Mouse (Mus musculus): ENCODE results near the gene Tbcb. TPM values are rescaled to one million over a fixed set of nuclear protein-coding genes. Genes with fewer than 3 reads are reported as not detected.
"Not testable (repeated sequence)": the region's sequence is repeated elsewhere in the genome, so short reads cannot be mapped to it uniquely, and the experiment has no call there.

Gene Tbcb
- polyA plus RNA-seq, 1 experiment = 83.3 TPM

GRCm38 (mm10) chr7:30184641-30185348 lies 47.3 kb downstream of the Tbcb start:
- TF ChIP-seq POLR2A (IDR thresholded peaks at IDR 0.05; ENCODE audit: borderline replicate concordance, low read depth, low read length) (no peak), CTCF (IDR thresholded peaks at IDR 0.05; ENCODE audit: low read depth, low read length) (no peak)
- Histone ChIP-seq H3K4me1 (ENCODE audit: control insufficient read depth, insufficient read depth, low read length) (no peaks in the 10 kb centered on the region), H3K27ac (ENCODE audit: insufficient read depth, low read depth, low read length) (no peak overlapping the region), H3K4me3 (ENCODE audit: insufficient read depth, low read length) (no peak overlapping the region)

- TF ChIP-seq CTCF (IDR thresholded peaks at IDR 0.05; ENCODE audit: low read depth, low read length) (no peak), POLR2A (IDR thresholded peaks at IDR 0.05; ENCODE audit: borderline replicate concordance, low read depth, low read length) (no peak)
- H3K27ac ChIP-seq (ENCODE audit: insufficient read depth, low read depth, low read length) = no peak within 1 kb of the TSS; the same call in 1 of the 2 replicates
- no peaks in the 10 kb centered on the region for H3K4me1 ChIP-seq (ENCODE audit: control insufficient read depth, insufficient read depth, low read length)
- H3K4me3 ChIP-seq (ENCODE audit: insufficient read depth, low read length) = peak within 1 kb of the TSS; percentile 55
Observed at GRCm38 (mm10) chr7:30183879-30184289, 48.2 kb downstream of the Tbcb start, which contains the start of gene Cox7a1. Gene Cox7a1 (plus strand): TSS chr7:30184144.

- H3K4me3 ChIP-seq (ENCODE audit: insufficient read depth, low read length); H3K4me1 ChIP-seq (ENCODE audit: control insufficient read depth, insufficient read depth, low read length); H3K27ac ChIP-seq (ENCODE audit: insufficient read depth, low read depth, low read length): not testable (repeated sequence)
Observed at GRCm38 (mm10) chr7:30183189-30183588, 48.9 kb downstream of the Tbcb start.

- not testable (repeated sequence) for H3K27ac ChIP-seq (ENCODE audit: insufficient read depth, low read depth, low read length); H3K4me3 ChIP-seq (ENCODE audit: insufficient read depth, low read length); H3K4me1 ChIP-seq (ENCODE audit: control insufficient read depth, insufficient read depth, low read length)
Observed at GRCm38 (mm10) chr7:30181929-30182328, 50.1 kb downstream of the Tbcb start.

GRCm38 (mm10) chr7:30181308-30181707 lies 50.8 kb downstream of the Tbcb start:
- H3K4me3 ChIP-seq (ENCODE audit: insufficient read depth, low read length) = no peak overlapping the region
- TF ChIP-seq CTCF (IDR thresholded peaks at IDR 0.05; ENCODE audit: low read depth, low read length) (peak; percentile 58; the same call in 1 of the 2 replicates), POLR2A (IDR thresholded peaks at IDR 0.05; ENCODE audit: borderline replicate concordance, low read depth, low read length) (no peak)

GRCm38 (mm10) chr7:30178256-30178655 lies 53.8 kb downstream of the Tbcb start:
- TF ChIP-seq POLR2A (IDR thresholded peaks at IDR 0.05; ENCODE audit: borderline replicate concordance, low read depth, low read length) (no peak), CTCF (IDR thresholded peaks at IDR 0.05; ENCODE audit: low read depth, low read length) (no peak)
- Histone ChIP-seq H3K4me1 (ENCODE audit: control insufficient read depth, insufficient read depth, low read length) (no peaks in the 10 kb centered on the region), H3K27ac (ENCODE audit: insufficient read depth, low read depth, low read length) (no peak overlapping the region)

More at GRCm38 (mm10) chr7:30181308-30181707, 50.8 kb downstream of the Tbcb start:
- Histone ChIP-seq H3K27ac (ENCODE audit: insufficient read depth, low read depth, low read length) (no peak overlapping the region), H3K4me1 (ENCODE audit: control insufficient read depth, insufficient read depth, low read length) (no peaks in the 10 kb centered on the region)

GRCm38 (mm10) chr7:30176474-30176873 lies 55.6 kb downstream of the Tbcb start:
- H3K4me1 ChIP-seq (ENCODE audit: control insufficient read depth, insufficient read depth, low read length) = no peaks in the 10 kb centered on the region
- TF ChIP-seq POLR2A (IDR thresholded peaks at IDR 0.05; ENCODE audit: borderline replicate concordance, low read depth, low read length) (no peak), CTCF (IDR thresholded peaks at IDR 0.05; ENCODE audit: low read depth, low read length) (no peak)
- no peak overlapping the region for H3K4me3 ChIP-seq (ENCODE audit: insufficient read depth, low read length)
- H3K27ac ChIP-seq (ENCODE audit: insufficient read depth, low read depth, low read length) = no peak overlapping the region

More at GRCm38 (mm10) chr7:30178256-30178655, 53.8 kb downstream of the Tbcb start:
- H3K4me3 ChIP-seq (ENCODE audit: insufficient read depth, low read length) = no peak overlapping the region

Other genes starting within 250 kb of the Tbcb start
- gene Zfp568, start 248.3 kb downstream of the Tbcb start, polyA plus RNA-seq (2012; ENCODE audit: insufficient read depth, insufficient read length, missing spikeins) = 3.6 and 4.0 TPM in 2 replicates
- gene Zfp14, start 180.9 kb downstream of the Tbcb start, polyA plus RNA-seq (2012; ENCODE audit: insufficient read depth, insufficient read length, missing spikeins) = 4.1 and 5.0 TPM in 2 replicates
- 3.9 and 4.6 TPM in 2 replicates for gene Zfp82, start 159.4 kb downstream of the Tbcb start, polyA plus RNA-seq (2012; ENCODE audit: insufficient read depth, insufficient read length, missing spikeins)
- not detected in 2 replicates for gene Gm26920, start 141.9 kb downstream of the Tbcb start, polyA plus RNA-seq (2012; ENCODE audit: insufficient read depth, insufficient read length, missing spikeins)
- 1.6 and 2.8 TPM in 2 replicates for gene Zfp566, start 141.7 kb downstream of the Tbcb start, polyA plus RNA-seq (2012; ENCODE audit: insufficient read depth, insufficient read length, missing spikeins)
- 40.2 and 49.9 TPM in 2 replicates for gene Zfp260, start 137.5 kb downstream of the Tbcb start, polyA plus RNA-seq (2012; ENCODE audit: insufficient read depth, insufficient read length, missing spikeins)
- 7.7 and 8.9 TPM in 2 replicates for gene Zfp382, start 110.3 kb downstream of the Tbcb start, polyA plus RNA-seq (2012; ENCODE audit: insufficient read depth, insufficient read length, missing spikeins)
- 19.9 and 22.9 TPM in 2 replicates for gene Zfp146, start 62.5 kb downstream of the Tbcb start, polyA plus RNA-seq (2012; ENCODE audit: insufficient read depth, insufficient read length, missing spikeins)
- gene Cox7a1, start 48.1 kb downstream of the Tbcb start, polyA plus RNA-seq (2012; ENCODE audit: insufficient read depth, insufficient read length, missing spikeins) = 8.0 and 14.3 TPM in 2 replicates
- 501 and 572 TPM in 2 replicates for gene Capns1, start 33.5 kb downstream of the Tbcb start, polyA plus RNA-seq (2012; ENCODE audit: insufficient read depth, insufficient read length, missing spikeins)
- gene Polr2i, start 324 bp downstream of the Tbcb start, polyA plus RNA-seq (2012; ENCODE audit: insufficient read depth, insufficient read length, missing spikeins) = 47.6 and 50.3 TPM in 2 replicates
- gene Ovol3, start 3.5 kb upstream of the Tbcb start, polyA plus RNA-seq (2012; ENCODE audit: insufficient read depth, insufficient read length, missing spikeins) = not detected in 2 replicates
- 0.55 and 1.0 TPM in 2 replicates for gene Thap8, start 47.8 kb upstream of the Tbcb start, polyA plus RNA-seq (2012; ENCODE audit: insufficient read depth, insufficient read length, missing spikeins)
- gene Wdr62, start 48.1 kb upstream of the Tbcb start, polyA plus RNA-seq (2012; ENCODE audit: insufficient read depth, insufficient read length, missing spikeins) = 21.4 and 25.8 TPM in 2 replicates
- gene Clip3, start 59.5 kb upstream of the Tbcb start, polyA plus RNA-seq (2012; ENCODE audit: insufficient read depth, insufficient read length, missing spikeins) = 0.49 and 1.7 TPM in 2 replicates
- gene Alkbh6, start 76.4 kb upstream of the Tbcb start, polyA plus RNA-seq (2012; ENCODE audit: insufficient read depth, insufficient read length, missing spikeins) = 32.8 and 39.9 TPM in 2 replicates
- 1.2 TPM in 1 of 2 replicates, not detected in the other for gene Syne4, start 82.5 kb upstream of the Tbcb start, polyA plus RNA-seq (2012; ENCODE audit: insufficient read depth, insufficient read length, missing spikeins)
- not detected in 2 replicates for gene E130208F15Rik, start 89.5 kb upstream of the Tbcb start, polyA plus RNA-seq (2012; ENCODE audit: insufficient read depth, insufficient read length, missing spikeins)
- gene Sdhaf1, start 91.6 kb upstream of the Tbcb start, polyA plus RNA-seq (2012; ENCODE audit: insufficient read depth, insufficient read length, missing spikeins) = 4.5 and 4.6 TPM in 2 replicates
- not detected in 2 replicates for gene Lrfn3, start 130.5 kb upstream of the Tbcb start, polyA plus RNA-seq (2012; ENCODE audit: insufficient read depth, insufficient read length, missing spikeins)
- 3,702 and 3,978 TPM in 2 replicates for gene Tyrobp, start 181.5 kb upstream of the Tbcb start, polyA plus RNA-seq (2012; ENCODE audit: insufficient read depth, insufficient read length, missing spikeins)
- gene Hcst, start 187.6 kb upstream of the Tbcb start, polyA plus RNA-seq (2012; ENCODE audit: insufficient read depth, insufficient read length, missing spikeins) = 53.0 and 56.7 TPM in 2 replicates
- 18.6 and 22.4 TPM in 2 replicates for gene Nfkbid, start 189.5 kb upstream of the Tbcb start, polyA plus RNA-seq (2012; ENCODE audit: insufficient read depth, insufficient read length, missing spikeins)
- 2.0 and 2.3 TPM in 2 replicates for gene Aplp1, start 213.3 kb upstream of the Tbcb start, polyA plus RNA-seq (2012; ENCODE audit: insufficient read depth, insufficient read length, missing spikeins)
- not detected in 2 replicates for gene Kirrel2, start 225.4 kb upstream of the Tbcb start, polyA plus RNA-seq (2012; ENCODE audit: insufficient read depth, insufficient read length, missing spikeins)
- gene Nphs1, start 226.0 kb upstream of the Tbcb start, polyA plus RNA-seq (2012; ENCODE audit: insufficient read depth, insufficient read length, missing spikeins) = not detected in 2 replicates

Measured in bone marrow macrophage, adult 2 months (primary cell).